Mouse (Mus musculus): ENCODE results near the gene Sema4d. TPM values are rescaled to one million over a fixed set of nuclear protein-coding genes. Genes with fewer than 3 reads are reported as not detected.

The Sema4d gene
- polyA plus RNA-seq, 1 experiment from 2014 or later: 3.9 TPM

- Histone ChIP-seq H3K9me3 (ENCODE audit: low read length) (no peaks in the 10 kb centered on the region), H3K27ac (ENCODE audit: low read depth) (no peak overlapping the region), H3K9ac (replicated peaks) (no peak overlapping the region), H3K27me3 (ENCODE audit: insufficient read depth, low read length) (0 out of 2 replicates have a peak, but pooled peaks cover 2% of the 10 kb centered on the region), H3K4me2 (ENCODE audit: low read depth, low read length) (peak overlapping the region; percentile 97; the same call in 1 of the 2 replicates), H3K4me1 (ENCODE audit: insufficient read depth) (peaks cover 18% of the 10 kb centered on the region), H3K36me3 (replicated peaks; ENCODE audit: insufficient read depth, low read length) (no peaks in the 10 kb centered on the region), H3K4me3 (ENCODE audit: low read depth, low read length) (no peak overlapping the region)
- ATAC-seq (no peak), DNase-seq (no peak)
- TF ChIP-seq CTCF (IDR thresholded peaks at IDR 0.05; ENCODE audit: low read depth) (no peak), EP300 (IDR thresholded peaks at IDR 0.05; ENCODE audit: low read depth) (no peak)
- 61% methylated on average over 5 of the region's 7 CpGs for WGBS (ENCODE audit: insufficient replicate concordance)
These were observed 401 bp upstream of the Sema4d start for GRCm38 (mm10) chr13:51793948-51794347.

- DNase-seq: peak; percentile 63
- H3K9ac ChIP-seq (replicated peaks): peak overlapping the region; percentile 84
- no peaks in the 10 kb centered on the region for H3K9me3 ChIP-seq (ENCODE audit: low read length)
- no peak for TF ChIP-seq CTCF (IDR thresholded peaks at IDR 0.05; ENCODE audit: low read depth)
- TF ChIP-seq EP300 (IDR thresholded peaks at IDR 0.05; ENCODE audit: low read depth): no peak
- H3K4me2 ChIP-seq (ENCODE audit: low read depth, low read length): peak overlapping the region; percentile 97
- 0 out of 2 replicates have a peak, but pooled peaks cover 2% of the 10 kb centered on the region for H3K27me3 ChIP-seq (ENCODE audit: insufficient read depth, low read length)
- WGBS (ENCODE audit: insufficient replicate concordance): 1% methylated on average over 43 of the region's 43 CpGs
- peaks cover 18% of the 10 kb centered on the region for H3K4me1 ChIP-seq (ENCODE audit: insufficient read depth)
- peak; percentile 65 for ATAC-seq
- no peaks in the 10 kb centered on the region for H3K36me3 ChIP-seq (replicated peaks; ENCODE audit: insufficient read depth, low read length)
- H3K4me3 ChIP-seq (ENCODE audit: low read depth, low read length): peak overlapping the region; percentile 73
- H3K27ac ChIP-seq (ENCODE audit: low read depth): peak overlapping the region; percentile 49
These were observed 670 bp downstream of the Sema4d start for GRCm38 (mm10) chr13:51792729-51793424.

GRCm38 (mm10) chr13:51792135-51792573, 1.4 kb downstream of the Sema4d start:
- H3K36me3 ChIP-seq (replicated peaks; ENCODE audit: insufficient read depth, low read length): no peaks in the 10 kb centered on the region
- peak overlapping the region; percentile 73 for H3K4me3 ChIP-seq (ENCODE audit: low read depth, low read length)
- H3K9me3 ChIP-seq (ENCODE audit: low read length): no peaks in the 10 kb centered on the region
- 35% methylated on average over 11 of the region's 11 CpGs for WGBS (ENCODE audit: insufficient replicate concordance)
- peak overlapping the region; percentile 49 for H3K27ac ChIP-seq (ENCODE audit: low read depth)
- no peak for DNase-seq
- TF ChIP-seq CTCF (IDR thresholded peaks at IDR 0.05; ENCODE audit: low read depth) (no peak), EP300 (IDR thresholded peaks at IDR 0.05; ENCODE audit: low read depth) (no peak)
- ATAC-seq: peak; percentile 12; the same call in 1 of the 2 replicates
- H3K27me3 ChIP-seq (ENCODE audit: insufficient read depth, low read length): 0 out of 2 replicates have a peak, but pooled peaks cover 2% of the 10 kb centered on the region
- H3K9ac ChIP-seq (replicated peaks): peak overlapping the region; percentile 84
- peaks cover 18% of the 10 kb centered on the region for H3K4me1 ChIP-seq (ENCODE audit: insufficient read depth)
- H3K4me2 ChIP-seq (ENCODE audit: low read depth, low read length): peak overlapping the region; percentile 97

- WGBS (ENCODE audit: insufficient replicate concordance): 87% methylated on average over 3 of the region's 3 CpGs
- Histone ChIP-seq H3K27ac (ENCODE audit: low read depth) (no peak overlapping the region), H3K4me2 (ENCODE audit: low read depth, low read length) (peak overlapping the region; percentile 97), H3K9me3 (ENCODE audit: low read length) (no peaks in the 10 kb centered on the region), H3K4me1 (ENCODE audit: insufficient read depth) (peaks cover 18% of the 10 kb centered on the region), H3K4me3 (ENCODE audit: low read depth, low read length) (0 out of 2 replicates have a peak overlapping the region, but pooled peaks have one; percentile 73), H3K9ac (replicated peaks) (no peak overlapping the region), H3K27me3 (ENCODE audit: insufficient read depth, low read length) (0 out of 2 replicates have a peak, but pooled peaks cover 2% of the 10 kb centered on the region), H3K36me3 (replicated peaks; ENCODE audit: insufficient read depth, low read length) (no peaks in the 10 kb centered on the region)
- no peak for TF ChIP-seq CTCF (IDR thresholded peaks at IDR 0.05; ENCODE audit: low read depth)
- TF ChIP-seq EP300 (IDR thresholded peaks at IDR 0.05; ENCODE audit: low read depth): no peak
- DNase-seq (no peak), ATAC-seq (no peak)
These were observed 1.9 kb downstream of the Sema4d start for GRCm38 (mm10) chr13:51791604-51792003.

GRCm38 (mm10) chr13:51790793-51791192, 2.8 kb downstream of the Sema4d start:
- Histone ChIP-seq H3K36me3 (replicated peaks; ENCODE audit: insufficient read depth, low read length) (no peaks in the 10 kb centered on the region), H3K4me3 (ENCODE audit: low read depth, low read length) (no peak overlapping the region), H3K4me2 (ENCODE audit: low read depth, low read length) (no peak overlapping the region), H3K27me3 (ENCODE audit: insufficient read depth, low read length) (0 out of 2 replicates have a peak, but pooled peaks cover 2% of the 10 kb centered on the region), H3K9ac (replicated peaks) (no peak overlapping the region), H3K9me3 (ENCODE audit: low read length) (no peaks in the 10 kb centered on the region), H3K4me1 (ENCODE audit: insufficient read depth) (peaks cover 18% of the 10 kb centered on the region), H3K27ac (ENCODE audit: low read depth) (no peak overlapping the region)
- DNase-seq: no peak
- TF ChIP-seq EP300 (IDR thresholded peaks at IDR 0.05; ENCODE audit: low read depth) (no peak), CTCF (IDR thresholded peaks at IDR 0.05; ENCODE audit: low read depth) (no peak)
- no peak for ATAC-seq
- WGBS (ENCODE audit: insufficient replicate concordance): 59% methylated on average over 5 of the region's 5 CpGs

- no peak overlapping the region for H3K4me3 ChIP-seq (ENCODE audit: low read depth, low read length)
- H3K27me3 ChIP-seq (ENCODE audit: insufficient read depth, low read length): no peaks in the 10 kb centered on the region
- no peak overlapping the region for H3K9ac ChIP-seq (replicated peaks)
- 64% methylated on average over 2 of the region's 2 CpGs for WGBS (ENCODE audit: insufficient replicate concordance)
- DNase-seq (no peak), ATAC-seq (no peak)
- H3K4me1 ChIP-seq (ENCODE audit: insufficient read depth): peaks cover 13% of the 10 kb centered on the region
- H3K9me3 ChIP-seq (ENCODE audit: low read length): no peaks in the 10 kb centered on the region
- no peak overlapping the region for H3K4me2 ChIP-seq (ENCODE audit: low read depth, low read length)
- H3K27ac ChIP-seq (ENCODE audit: low read depth): no peak overlapping the region
- TF ChIP-seq CTCF (IDR thresholded peaks at IDR 0.05; ENCODE audit: low read depth) (no peak), EP300 (IDR thresholded peaks at IDR 0.05; ENCODE audit: low read depth) (no peak)
- no peaks in the 10 kb centered on the region for H3K36me3 ChIP-seq (replicated peaks; ENCODE audit: insufficient read depth, low read length)
These were observed 5.7 kb downstream of the Sema4d start for GRCm38 (mm10) chr13:51787858-51788257.

All from liver, postnatal 0 days (tissue).